Mouse (Mus musculus): Measurements from ENCODE around the gene 0610040J01Rik. TPM values are rescaled to one million over a fixed set of nuclear protein-coding genes. Genes with fewer than 3 reads are reported as not detected.

Gene 0610040J01Rik
- polyA plus RNA-seq, 1 experiment from 2014 or later, result 21.5 TPM

GRCm38 (mm10) chr5:63936740-63937139, 124.6 kb downstream of the 0610040J01Rik start:
- DNase-seq (ENCODE audit: low spot score) (peak; percentile 80), ATAC-seq (peak; percentile 88)
- Histone ChIP-seq H3K4me3 (ENCODE audit: low read depth, low read length) (no peak overlapping the region), H3K4me1 (ENCODE audit: insufficient read depth, low read depth, low read length) (0 out of 2 replicates have a peak, but pooled peaks cover 4% of the 10 kb centered on the region), H3K9me3 (ENCODE audit: low read length) (no peaks in the 10 kb centered on the region), H3K9ac (replicated peaks; ENCODE audit: low read depth) (no peak overlapping the region), H3K27me3 (replicated peaks; ENCODE audit: insufficient read depth, low read length) (no peaks in the 10 kb centered on the region), H3K27ac (ENCODE audit: low read length) (no peak overlapping the region), H3K4me2 (replicated peaks; ENCODE audit: low read depth, low read length) (no peak overlapping the region), H3K36me3 (ENCODE audit: insufficient read depth, low read length) (peaks cover 8% of the 10 kb centered on the region; the same call in 1 of the 2 replicates)
- TF ChIP-seq EP300 (IDR thresholded peaks at IDR 0.05) (0 out of 2 replicates have a peak, but pooled peaks have one; percentile 4), CTCF (IDR thresholded peaks at IDR 0.05) (no peak)
- WGBS, result 43% methylated on average over 6 of the region's 6 CpGs

GRCm38 (mm10) chr5:63938575-63938974, 126.4 kb downstream of the 0610040J01Rik start:
- TF ChIP-seq CTCF (IDR thresholded peaks at IDR 0.05) (no peak), EP300 (IDR thresholded peaks at IDR 0.05) (no peak)
- ATAC-seq (0 out of 2 replicates have a peak, but pooled peaks have one; percentile 12), DNase-seq (ENCODE audit: low spot score) (peak; percentile 44)
- Histone ChIP-seq H3K36me3 (ENCODE audit: insufficient read depth, low read length) (peaks cover 8% of the 10 kb centered on the region; the same call in 1 of the 2 replicates), H3K9me3 (ENCODE audit: low read length) (no peaks in the 10 kb centered on the region), H3K27ac (ENCODE audit: low read length) (no peak overlapping the region), H3K4me1 (ENCODE audit: insufficient read depth, low read depth, low read length) (0 out of 2 replicates have a peak, but pooled peaks cover 4% of the 10 kb centered on the region), H3K27me3 (replicated peaks; ENCODE audit: insufficient read depth, low read length) (no peaks in the 10 kb centered on the region), H3K9ac (replicated peaks; ENCODE audit: low read depth) (no peak overlapping the region), H3K4me3 (ENCODE audit: low read depth, low read length) (no peak overlapping the region), H3K4me2 (replicated peaks; ENCODE audit: low read depth, low read length) (no peak overlapping the region)
- 31% methylated on average over 4 of the region's 4 CpGs for WGBS

GRCm38 (mm10) chr5:63941891-63942290, 129.7 kb downstream of the 0610040J01Rik start:
- no peak for TF ChIP-seq CTCF (IDR thresholded peaks at IDR 0.05)
- TF ChIP-seq EP300 (IDR thresholded peaks at IDR 0.05), result no peak
- no peak for ATAC-seq
- Histone ChIP-seq H3K27ac (ENCODE audit: low read length) (no peak overlapping the region), H3K4me1 (ENCODE audit: insufficient read depth, low read depth, low read length) (0 out of 2 replicates have a peak, but pooled peaks cover 3% of the 10 kb centered on the region), H3K9me3 (ENCODE audit: low read length) (no peaks in the 10 kb centered on the region), H3K9ac (replicated peaks; ENCODE audit: low read depth) (no peak overlapping the region), H3K4me2 (replicated peaks; ENCODE audit: low read depth, low read length) (no peak overlapping the region), H3K4me3 (ENCODE audit: low read depth, low read length) (no peak overlapping the region), H3K36me3 (ENCODE audit: insufficient read depth, low read length) (no peaks in the 10 kb centered on the region), H3K27me3 (replicated peaks; ENCODE audit: insufficient read depth, low read length) (no peaks in the 10 kb centered on the region)
- DNase-seq (ENCODE audit: low spot score), result peak; percentile 33
- WGBS, result 46% methylated on average over 5 of the region's 5 CpGs

DNA sequence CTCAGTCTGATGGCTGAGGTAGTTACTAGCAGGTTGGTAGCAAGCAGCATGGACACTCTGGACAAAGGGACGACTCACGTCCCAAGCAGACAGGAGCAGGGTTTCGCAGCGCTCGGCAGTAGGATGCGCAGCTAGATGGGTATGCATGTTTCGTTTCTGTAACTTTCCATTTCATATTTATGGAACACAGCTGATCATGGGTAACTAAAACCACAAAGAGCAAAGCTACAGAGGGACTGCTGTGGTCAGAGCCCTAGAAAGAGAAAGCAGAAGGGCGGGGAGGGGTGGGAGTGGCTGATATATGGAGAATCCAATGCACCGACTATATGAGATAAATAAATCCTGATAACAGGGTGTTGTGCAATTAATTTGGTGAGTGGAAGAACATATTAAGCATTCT, 131.1 kb downstream of the 0610040J01Rik start:
- DNase-seq (ENCODE audit: low spot score), result no peak
- WGBS, result 84% methylated on average over 9 of the region's 9 CpGs
- H3K4me3 ChIP-seq (ENCODE audit: low read depth, low read length), result no peak overlapping the region
- H3K36me3 ChIP-seq (ENCODE audit: insufficient read depth, low read length), result no peaks in the 10 kb centered on the region
- ATAC-seq, result no peak
- no peaks in the 10 kb centered on the region for H3K4me1 ChIP-seq (ENCODE audit: insufficient read depth, low read depth, low read length)
- no peak for TF ChIP-seq EP300 (IDR thresholded peaks at IDR 0.05)
- TF ChIP-seq CTCF (IDR thresholded peaks at IDR 0.05), result no peak
- H3K4me2 ChIP-seq (replicated peaks; ENCODE audit: low read depth, low read length), result no peak overlapping the region
- no peaks in the 10 kb centered on the region for H3K27me3 ChIP-seq (replicated peaks; ENCODE audit: insufficient read depth, low read length)
- H3K27ac ChIP-seq (ENCODE audit: low read length), result no peak overlapping the region
- H3K9ac ChIP-seq (replicated peaks; ENCODE audit: low read depth), result no peak overlapping the region
- no peaks in the 10 kb centered on the region for H3K9me3 ChIP-seq (ENCODE audit: low read length)

DNA sequence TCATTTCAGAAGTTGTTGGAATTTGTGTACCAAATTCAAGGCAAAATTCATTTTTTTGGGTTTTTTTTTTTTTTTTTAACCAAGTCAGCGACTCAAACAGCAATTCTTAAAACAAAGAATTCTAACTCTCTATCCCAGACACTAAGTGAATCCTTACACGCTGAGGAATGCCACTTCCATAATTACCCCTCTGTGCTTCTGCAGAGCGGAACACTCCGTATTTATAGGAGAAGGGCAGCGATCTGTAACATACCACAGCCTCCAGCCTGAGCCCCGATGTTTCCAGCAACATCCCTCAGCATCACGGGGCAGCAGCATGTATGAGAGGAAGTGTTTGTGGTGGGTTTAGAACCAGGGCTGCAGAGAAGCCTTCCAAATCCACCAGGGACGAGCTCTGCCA, 135.4 kb downstream of the 0610040J01Rik start:
- Histone ChIP-seq H3K4me2 (replicated peaks; ENCODE audit: low read depth, low read length) (no peak overlapping the region), H3K27me3 (replicated peaks; ENCODE audit: insufficient read depth, low read length) (no peaks in the 10 kb centered on the region), H3K36me3 (ENCODE audit: insufficient read depth, low read length) (no peaks in the 10 kb centered on the region), H3K9ac (replicated peaks; ENCODE audit: low read depth) (no peak overlapping the region), H3K27ac (ENCODE audit: low read length) (no peak overlapping the region), H3K9me3 (ENCODE audit: low read length) (no peaks in the 10 kb centered on the region), H3K4me1 (ENCODE audit: insufficient read depth, low read depth, low read length) (0 out of 2 replicates have a peak, but pooled peaks cover 5% of the 10 kb centered on the region), H3K4me3 (ENCODE audit: low read depth, low read length) (no peak overlapping the region)
- ATAC-seq, result no peak
- TF ChIP-seq EP300 (IDR thresholded peaks at IDR 0.05), result no peak
- TF ChIP-seq CTCF (IDR thresholded peaks at IDR 0.05), result no peak
- 90% methylated on average over 8 of the region's 8 CpGs for WGBS
- DNase-seq (ENCODE audit: low spot score), result no peak

- Histone ChIP-seq H3K27ac (ENCODE audit: low read length) (no peak overlapping the region), H3K9me3 (ENCODE audit: low read length) (no peaks in the 10 kb centered on the region), H3K4me2 (replicated peaks; ENCODE audit: low read depth, low read length) (no peak overlapping the region), H3K9ac (replicated peaks; ENCODE audit: low read depth) (no peak overlapping the region), H3K27me3 (replicated peaks; ENCODE audit: insufficient read depth, low read length) (no peaks in the 10 kb centered on the region), H3K36me3 (ENCODE audit: insufficient read depth, low read length) (no peaks in the 10 kb centered on the region), H3K4me1 (ENCODE audit: insufficient read depth, low read depth, low read length) (0 out of 2 replicates have a peak, but pooled peaks cover 5% of the 10 kb centered on the region), H3K4me3 (ENCODE audit: low read depth, low read length) (no peak overlapping the region)
- DNase-seq (ENCODE audit: low spot score) (peak; percentile 51), ATAC-seq (peak; percentile 36; the same call in 1 of the 2 replicates)
- TF ChIP-seq EP300 (IDR thresholded peaks at IDR 0.05), result no peak
- no peak for TF ChIP-seq CTCF (IDR thresholded peaks at IDR 0.05)
- WGBS, result 2% methylated on average over 3 of the region's 3 CpGs
Observed at GRCm38 (mm10) chr5:63949195-63949594, 137.0 kb downstream of the 0610040J01Rik start.

Other genes with a start within 250 kb of the 0610040J01Rik start
- 0.39 and 0.54 TPM in 2 replicates for gene Nwd2, start 163.3 kb upstream of the 0610040J01Rik start, polyA plus RNA-seq (2015; fragmentation: Nextera tagmentation; extraction: Ambion mirVana)
- gene Rell1, start 156.5 kb downstream of the 0610040J01Rik start, polyA plus RNA-seq (2015; fragmentation: Nextera tagmentation; extraction: Ambion mirVana), result 27.0 and 29.0 TPM in 2 replicates

Data from lung, postnatal 0 days (tissue).